Mouse (Mus musculus) forebrain, embryonic 13.5 days (tissue): ENCODE data around the gene Zfp869. TPM values are rescaled to one million over a fixed set of nuclear protein-coding genes. Genes with fewer than 3 reads are reported as not detected.
"Not testable (repeated sequence)": the region's sequence is repeated elsewhere in the genome, so short reads cannot be mapped to it uniquely, and the experiment has no call there.

ENCODE experiments used
- ATAC-seq: fragments of 200-750 bp; cut with Nextera tagmentation; 2 replicates; pipeline ENCODE4 v1.8.0; 2017
- H3K27ac ChIP-seq: fragments of 300-500 bp; sonication (generic); 2 replicates; pipeline ENCODE4 v1.5.1; 2015; ENCODE audit warnings: inconsistent platforms, mild to moderate bottlenecking, moderate library complexity
- H3K27me3 ChIP-seq: fragments of 300-500 bp; sonication (generic); 2 replicates; pipeline ENCODE4 v1.6.1; 2015; ENCODE audit warnings: mild to moderate bottlenecking, inconsistent platforms
- H3K36me3 ChIP-seq: fragments of 300-500 bp; sonication (generic); 2 replicates; pipeline ENCODE4 v1.6.1; 2015; ENCODE audit warnings: mild to moderate bottlenecking, inconsistent platforms; ENCODE audit not compliant: poor library complexity, severe bottlenecking
- H3K4me1 ChIP-seq: fragments of 300-500 bp; sonication (generic); 2 replicates; pipeline ENCODE4 v1.6.1; 2015; ENCODE audit warnings: inconsistent platforms
- H3K4me2 ChIP-seq: fragments of 300-500 bp; sonication (generic); 2 replicates; pipeline ENCODE4 v1.6.1; 2015; ENCODE audit warnings: inconsistent platforms, mild to moderate bottlenecking, moderate library complexity
- H3K4me3 ChIP-seq: fragments of 300-500 bp; sonication (generic); 2 replicates; pipeline ENCODE4 v1.5.1; 2015; ENCODE audit warnings: mild to moderate bottlenecking, inconsistent platforms
- H3K9ac ChIP-seq: fragments of 300-500 bp; sonication (generic); 2 replicates; pipeline ENCODE4 v1.6.1; 2015; ENCODE audit warnings: mild to moderate bottlenecking, inconsistent platforms
- H3K9me3 ChIP-seq: fragments of 300-500 bp; sonication (generic); replicated peaks from 2 replicates; pipeline ENCODE4 v1.6.1; 2016; ENCODE audit warnings: inconsistent platforms
- WGBS: fragments of 180-500 bp; shearing (Covaris S2); methylation state at CpG from one replicate; pipeline ENCODE4 v1.1.7; 2015; 5-methylcytosine and 5-hydroxymethylcytosine counted together
- polyA plus RNA-seq: library from polyadenylated mRNA; unstranded; fragments of >200 nt; fragmentation: Nextera tagmentation; extraction: Ambion mirVana; gene quantifications from 2 replicates; pipeline ENCODE4 v1.2.1, GENCODE M21; 2015

The Zfp869 gene
- 27.9 and 34.9 TPM in 2 replicates for polyA plus RNA-seq

DNA sequence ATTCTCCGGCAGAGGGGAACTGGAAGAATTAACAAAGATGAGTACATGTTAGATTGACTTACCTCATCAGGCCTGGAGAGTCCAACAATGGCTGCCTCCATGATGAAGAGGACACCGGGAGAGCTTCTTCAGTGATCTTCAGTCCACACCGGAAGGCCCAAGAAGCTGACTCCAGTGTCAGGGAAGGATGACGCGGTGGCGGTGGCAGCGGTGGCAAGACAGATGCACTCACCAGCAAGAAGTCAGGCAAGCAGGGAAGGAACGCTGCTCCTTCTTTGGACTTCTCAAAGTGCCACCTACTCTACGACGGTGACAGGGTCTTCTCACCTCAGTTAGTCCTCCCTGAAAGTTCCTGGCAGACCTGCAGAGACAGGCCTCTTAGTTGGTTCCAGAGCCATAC lies at the start of gene Zfp869:
Gene Zfp869, minus strand, starts transcription at position 101 of the 400 bp plus-strand sequence.
- not testable (repeated sequence) for H3K4me3 ChIP-seq, H3K9me3 ChIP-seq, H3K27ac ChIP-seq, ATAC-seq, H3K27me3 ChIP-seq, H3K4me2 ChIP-seq, H3K9ac ChIP-seq
- 98% methylated on average over 10 of the region's 10 CpGs for WGBS
- H3K36me3 ChIP-seq, result peaks cover 64% of the 10 kb centered on the region
- H3K4me1 ChIP-seq, result peaks cover 25% of the 10 kb centered on the region

DNA sequence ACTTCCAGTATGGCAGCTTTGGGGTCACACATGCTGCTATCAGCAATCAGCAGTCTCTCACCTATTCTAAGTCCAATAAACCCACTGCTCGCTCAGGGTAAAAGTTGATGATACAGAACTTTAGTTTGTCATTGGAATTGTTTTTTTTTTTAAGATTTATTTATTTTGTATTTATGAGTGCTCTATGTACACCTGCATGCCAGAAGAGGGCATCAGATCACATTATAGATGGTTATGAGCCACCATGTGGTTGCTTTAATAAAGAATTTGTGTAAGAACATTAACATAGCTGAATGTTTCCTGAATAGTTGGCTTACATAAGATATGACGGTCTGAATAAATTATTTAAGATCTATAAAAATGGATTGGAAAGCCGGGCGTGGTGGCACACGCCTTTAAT lies 47.8 kb upstream of the Zfp869 start:
- H3K36me3 ChIP-seq, result peaks cover 54% of the 10 kb centered on the region
- no peaks in the 10 kb centered on the region for H3K27me3 ChIP-seq
- no peak overlapping the region for H3K4me3 ChIP-seq
- H3K9ac ChIP-seq, result no peak overlapping the region
- H3K9me3 ChIP-seq, result no peaks in the 10 kb centered on the region
- ATAC-seq, result no peak
- 98% methylated on average over 5 of the region's 5 CpGs for WGBS
- no peak overlapping the region for H3K4me2 ChIP-seq
- no peak overlapping the region for H3K27ac ChIP-seq
- H3K4me1 ChIP-seq, result no peaks in the 10 kb centered on the region

DNA sequence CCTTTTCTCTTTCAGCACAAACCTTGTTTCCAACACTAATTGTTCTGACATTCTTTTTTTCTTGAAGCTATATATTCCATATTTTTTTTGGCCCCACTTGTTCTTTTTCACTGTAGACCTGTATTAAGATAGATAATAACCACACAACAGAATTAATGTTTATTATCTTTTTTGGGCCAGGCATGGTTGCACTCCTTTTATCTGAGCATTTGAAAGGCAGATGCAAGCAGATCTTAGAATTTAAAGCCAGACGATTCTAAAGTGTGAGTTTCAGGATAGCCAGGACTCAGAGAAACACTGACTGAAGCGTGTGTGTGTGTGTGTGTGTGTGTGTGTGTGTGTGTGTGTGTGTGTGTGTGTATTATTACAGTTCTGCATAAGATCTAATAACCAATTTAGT lies 41.9 kb upstream of the Zfp869 start:
- 95% methylated on average over 2 of the region's 2 CpGs for WGBS
- no peak for ATAC-seq
- Histone ChIP-seq H3K27me3 (no peaks in the 10 kb centered on the region), H3K4me2 (no peak overlapping the region), H3K4me3 (no peak overlapping the region), H3K9ac (no peak overlapping the region), H3K4me1 (peaks cover 15% of the 10 kb centered on the region), H3K27ac (no peak overlapping the region), H3K9me3 (no peaks in the 10 kb centered on the region), H3K36me3 (peaks cover 21% of the 10 kb centered on the region)

DNA sequence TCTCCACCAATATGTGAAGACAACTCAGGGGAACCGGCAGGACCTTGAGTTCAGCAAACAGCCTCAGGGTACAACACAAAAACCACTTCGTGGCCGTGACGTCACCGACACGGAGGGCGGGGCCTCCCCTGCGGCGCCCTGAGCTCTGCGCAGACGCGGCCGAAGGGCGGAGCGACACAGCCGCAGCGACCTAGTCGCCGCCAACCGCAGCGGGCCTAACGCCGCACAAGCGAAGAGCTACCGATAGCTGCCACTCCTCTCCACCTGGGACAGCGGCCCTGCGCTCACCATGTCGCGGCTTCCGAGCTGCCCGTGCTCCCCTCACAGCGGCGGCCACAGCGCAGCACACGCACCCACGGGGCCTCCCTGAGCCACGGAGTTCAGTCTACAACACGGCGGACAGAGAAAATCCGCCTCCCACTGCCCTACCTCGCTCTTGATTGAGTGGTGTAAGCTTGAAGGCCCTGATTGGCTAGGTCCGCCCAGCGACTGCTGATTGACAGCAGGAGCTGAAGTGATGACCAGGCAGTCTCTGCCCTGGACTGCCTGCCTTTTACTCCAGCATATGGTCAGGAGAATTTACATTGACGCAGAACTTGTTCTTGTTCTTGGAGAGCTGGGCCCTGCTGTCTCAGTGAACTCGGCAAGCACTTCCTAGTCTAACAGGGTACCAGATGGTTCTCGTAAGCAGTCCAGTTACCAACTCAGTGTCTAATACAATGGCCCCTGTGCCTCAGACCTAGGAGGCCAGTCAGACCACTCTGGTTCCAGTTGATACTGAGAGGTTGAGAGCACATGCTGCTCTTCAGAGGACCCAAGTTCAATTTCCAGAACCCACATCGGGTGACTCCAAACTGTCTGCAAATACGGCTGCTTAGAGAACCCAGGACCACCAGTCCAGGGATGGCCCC lies 39.3 kb upstream of the Zfp869 start, which contains the start of gene Zfp963:
Gene Zfp963, minus strand, starts transcription at position 427 of the 911 bp plus-strand sequence.
- peak within 1 kb of the TSS; percentile 99 for H3K27ac ChIP-seq

DNA sequence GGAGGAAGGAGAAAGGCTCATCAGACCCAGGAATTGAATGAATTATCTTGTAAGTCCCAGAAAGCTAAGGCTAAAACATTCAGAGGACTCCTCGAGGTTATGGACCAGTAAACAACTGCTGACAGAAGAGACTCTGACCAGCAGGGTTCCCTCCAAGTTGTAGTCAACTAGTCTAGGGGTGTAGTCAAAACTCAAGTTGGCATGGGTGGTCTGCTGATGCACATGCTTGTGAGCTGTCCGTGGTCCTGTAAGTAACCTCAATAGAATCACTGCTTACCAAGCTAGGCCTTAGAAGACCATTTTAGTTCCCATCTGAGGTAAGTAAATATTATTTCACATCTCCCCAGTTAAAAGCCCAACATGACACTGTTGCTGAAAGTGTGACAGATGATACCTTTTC lies 30.7 kb upstream of the Zfp869 start:
- 80% methylated on average over 2 of the region's 2 CpGs for WGBS
- Histone ChIP-seq H3K9me3 (no peaks in the 10 kb centered on the region), H3K36me3 (peaks cover 23% of the 10 kb centered on the region), H3K9ac (no peak overlapping the region), H3K4me1 (no peaks in the 10 kb centered on the region), H3K4me3 (no peak overlapping the region), H3K27ac (no peak overlapping the region), H3K27me3 (no peaks in the 10 kb centered on the region), H3K4me2 (no peak overlapping the region)
- no peak for ATAC-seq

More for the DNA sequence above, 39.3 kb upstream of the Zfp869 start, which contains the start of gene Zfp963:
- Histone ChIP-seq H3K27me3 (no peaks in the 10 kb centered on the region), H3K36me3 (peaks cover 10% of the 10 kb centered on the region), H3K4me2 (peak within 1 kb of the TSS; percentile 59), H3K4me3 (peak within 1 kb of the TSS; percentile 75), H3K4me1 (peaks cover 15% of the 10 kb centered on the region), H3K9me3 (no peaks in the 10 kb centered on the region), H3K9ac (peak within 1 kb of the TSS; percentile 88)
- ATAC-seq, result peak; percentile 99
- 3% methylated on average over 48 of the region's 48 CpGs for WGBS

DNA sequence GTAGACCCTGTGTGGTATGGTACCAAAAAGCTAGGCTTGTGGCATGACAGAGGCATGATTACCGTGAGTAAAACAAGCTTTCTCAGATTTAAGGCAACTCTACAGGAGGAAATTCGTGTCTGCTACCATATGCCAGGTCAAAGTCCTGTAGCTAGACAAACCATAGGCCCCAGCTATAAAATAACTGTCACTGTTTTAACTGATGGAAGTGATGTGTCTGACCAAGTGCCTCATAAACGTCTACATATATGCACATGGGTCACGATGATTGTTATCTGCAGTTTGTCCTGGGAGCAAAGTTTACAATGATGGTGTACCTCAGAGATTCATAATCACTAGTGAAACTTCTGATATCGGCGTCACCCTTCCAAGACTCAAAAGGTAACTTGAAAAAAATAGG lies 30.2 kb upstream of the Zfp869 start:
- no peak for ATAC-seq
- 86% methylated on average over 6 of the region's 6 CpGs for WGBS
- H3K36me3 ChIP-seq, result peaks cover 23% of the 10 kb centered on the region
- H3K27ac ChIP-seq, result no peak overlapping the region
- no peaks in the 10 kb centered on the region for H3K4me1 ChIP-seq
- H3K4me2 ChIP-seq, result no peak overlapping the region
- H3K9ac ChIP-seq, result no peak overlapping the region
- no peaks in the 10 kb centered on the region for H3K27me3 ChIP-seq
- H3K4me3 ChIP-seq, result no peak overlapping the region
- no peaks in the 10 kb centered on the region for H3K9me3 ChIP-seq

DNA sequence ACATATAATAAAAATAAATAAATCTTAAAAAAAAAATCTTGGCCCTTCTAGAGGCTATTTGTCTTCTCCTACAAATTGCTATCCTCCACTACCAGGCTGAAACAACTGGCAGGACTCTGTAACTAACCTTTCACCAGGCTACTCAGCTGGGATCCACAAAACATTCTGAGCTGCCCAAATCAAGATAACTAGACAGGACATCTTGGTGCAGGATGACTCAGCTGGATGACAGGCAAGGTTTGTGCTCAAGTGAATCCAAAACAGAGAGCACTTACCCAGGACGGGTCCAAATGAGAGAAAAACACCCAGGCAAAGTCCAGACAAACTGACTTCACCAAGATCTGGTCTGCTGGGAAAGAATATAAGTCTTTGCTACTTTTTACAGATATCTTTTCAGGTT lies 25.0 kb upstream of the Zfp869 start:
- H3K27me3 ChIP-seq, result no peaks in the 10 kb centered on the region
- no peak for ATAC-seq
- H3K9ac ChIP-seq, result no peak overlapping the region
- no peak overlapping the region for H3K4me2 ChIP-seq
- no peak overlapping the region for H3K4me3 ChIP-seq
- no peaks in the 10 kb centered on the region for H3K36me3 ChIP-seq
- 77% methylated on average over 1 of the region's 1 CpGs for WGBS
- H3K4me1 ChIP-seq, result no peaks in the 10 kb centered on the region
- H3K27ac ChIP-seq, result no peak overlapping the region
- H3K9me3 ChIP-seq, result no peaks in the 10 kb centered on the region

DNA sequence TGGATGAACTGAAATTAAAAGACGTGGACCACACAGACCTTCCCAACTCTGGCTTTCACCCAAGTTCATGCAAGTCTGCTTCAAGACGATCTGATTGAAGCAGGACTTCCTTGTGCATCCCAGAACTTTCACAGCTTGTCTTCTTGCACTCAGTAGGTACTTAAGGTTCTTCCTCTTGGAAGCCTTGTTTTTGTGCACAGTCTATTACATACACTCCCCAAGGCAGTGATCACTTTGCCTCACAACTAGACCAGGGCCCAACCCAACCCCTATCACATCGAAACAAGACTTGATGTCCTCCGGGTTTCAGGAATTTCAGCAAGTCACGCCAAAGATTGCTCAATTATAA lies 6.7 kb upstream of the Zfp869 start:
- Histone ChIP-seq H3K9ac (no peak overlapping the region), H3K4me2 (peak overlapping the region; percentile 50), H3K4me3 (peak overlapping the region; percentile 89), H3K36me3 (peaks cover 9% of the 10 kb centered on the region; the same call in 1 of the 2 replicates), H3K9me3 (no peaks in the 10 kb centered on the region), H3K27me3 (no peaks in the 10 kb centered on the region), H3K4me1 (peaks cover 28% of the 10 kb centered on the region), H3K27ac (no peak overlapping the region; the same call in 1 of the 2 replicates)
- 44% methylated on average over 5 of the region's 5 CpGs for whole genome bisulfite sequencing
- ATAC-seq, result no peak; the same call in 1 of the 2 replicates

DNA sequence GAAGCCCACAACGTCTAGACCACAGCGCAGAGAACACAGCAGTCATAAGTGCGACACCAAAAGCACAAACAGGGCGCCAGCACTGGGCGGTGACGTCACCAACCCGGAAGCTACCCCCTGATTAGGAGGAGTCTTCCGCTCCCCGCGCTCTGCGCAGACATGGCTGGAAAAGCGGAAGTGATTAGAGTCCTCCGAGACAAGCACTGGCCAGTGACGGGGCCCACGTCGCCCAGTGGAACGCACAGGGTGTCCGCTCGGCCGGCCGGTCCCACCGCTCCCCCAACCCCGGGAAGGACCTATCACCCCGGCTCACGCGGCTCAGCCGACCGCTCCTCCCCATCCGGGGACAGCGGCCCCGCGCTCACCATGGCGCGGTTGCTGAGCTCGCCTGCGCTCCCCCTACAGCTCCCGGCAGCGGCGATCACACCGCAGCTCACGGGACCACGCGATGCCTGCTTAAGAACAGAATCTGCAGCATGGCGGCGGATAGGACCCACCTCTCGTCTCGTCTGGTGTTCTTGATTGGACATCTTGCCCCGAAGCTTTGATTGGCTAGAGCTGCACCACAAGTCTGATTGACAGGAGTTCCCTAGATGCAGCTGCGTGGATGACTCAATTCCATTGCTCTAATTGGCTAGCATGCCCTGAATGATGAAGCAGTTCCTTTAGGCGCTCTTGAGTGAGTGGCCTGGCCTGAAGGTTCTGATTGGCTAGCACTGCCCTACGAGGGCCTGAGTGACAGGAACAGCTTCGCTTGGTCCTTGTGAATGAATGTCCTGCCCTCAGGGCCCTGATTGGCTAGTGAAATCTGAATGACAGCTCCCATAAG lies 6.1 kb upstream of the Zfp869 start:
- peak overlapping the region; percentile 97 for H3K9ac ChIP-seq
- under 1% methylated on average over 52 of the region's 52 CpGs for WGBS
- peak overlapping the region; percentile 89 for H3K4me3 ChIP-seq
- no peaks in the 10 kb centered on the region for H3K9me3 ChIP-seq
- H3K27me3 ChIP-seq, result no peaks in the 10 kb centered on the region
- ATAC-seq, result peak; percentile 99
- peak overlapping the region; percentile 100 for H3K27ac ChIP-seq
- H3K4me2 ChIP-seq, result peak overlapping the region; percentile 56
- peaks cover 28% of the 10 kb centered on the region for H3K4me1 ChIP-seq
- peaks cover 14% of the 10 kb centered on the region; the same call in 1 of the 2 replicates for H3K36me3 ChIP-seq

DNA sequence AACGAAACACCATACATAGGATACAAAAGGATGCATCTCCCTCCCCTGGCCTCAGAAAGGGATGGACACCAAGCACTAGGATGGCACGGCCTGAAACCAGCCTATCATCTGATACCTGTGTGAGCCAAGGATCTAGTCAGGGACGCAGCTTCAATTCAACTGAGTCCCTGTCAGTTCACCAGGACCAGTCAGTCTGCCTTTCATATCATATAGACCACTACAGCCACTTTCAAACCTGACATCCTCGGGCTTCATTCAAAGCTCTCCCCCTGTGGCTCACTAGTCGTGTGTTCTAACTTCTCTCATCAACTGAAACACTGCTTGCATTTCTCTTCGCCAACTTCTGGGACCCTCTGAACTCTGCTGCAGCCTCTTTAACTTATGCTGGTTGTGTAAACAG lies 4.8 kb upstream of the Zfp869 start:
- ATAC-seq, result no peak
- Histone ChIP-seq H3K27me3 (no peaks in the 10 kb centered on the region), H3K9ac (peak overlapping the region; percentile 23), H3K4me1 (peaks cover 28% of the 10 kb centered on the region), H3K4me3 (peak overlapping the region; percentile 89), H3K36me3 (peaks cover 18% of the 10 kb centered on the region; the same call in 1 of the 2 replicates), H3K9me3 (no peaks in the 10 kb centered on the region), H3K4me2 (peak overlapping the region; percentile 56), H3K27ac (no peak overlapping the region)
- 87% methylated on average over 6 of the region's 6 CpGs for WGBS

DNA sequence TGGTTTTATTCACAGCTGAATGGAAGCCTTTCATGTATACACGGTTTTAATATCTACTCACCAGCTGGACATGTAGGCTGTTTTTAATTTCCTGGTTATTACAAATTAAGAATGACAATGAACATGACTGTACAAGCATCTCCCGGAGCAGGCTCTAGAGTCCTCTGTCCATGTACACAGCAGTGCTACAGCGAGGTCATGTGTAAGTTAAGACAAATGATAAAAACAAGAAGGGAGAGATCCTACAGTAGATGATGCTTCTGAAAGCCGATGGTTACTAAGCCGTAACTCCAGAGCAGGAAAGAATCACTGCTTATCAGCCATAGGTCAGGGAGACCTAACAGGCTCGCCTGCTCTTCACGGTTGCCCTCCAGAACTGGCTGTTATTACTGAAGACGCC lies 3.0 kb upstream of the Zfp869 start:
- Histone ChIP-seq H3K27ac (no peak overlapping the region), H3K27me3 (no peaks in the 10 kb centered on the region), H3K4me3 (no peak overlapping the region), H3K4me2 (no peak overlapping the region), H3K9me3 (no peaks in the 10 kb centered on the region), H3K9ac (no peak overlapping the region), H3K36me3 (peaks cover 35% of the 10 kb centered on the region), H3K4me1 (peaks cover 28% of the 10 kb centered on the region)
- ATAC-seq, result no peak
- 91% methylated on average over 8 of the region's 8 CpGs for WGBS

DNA sequence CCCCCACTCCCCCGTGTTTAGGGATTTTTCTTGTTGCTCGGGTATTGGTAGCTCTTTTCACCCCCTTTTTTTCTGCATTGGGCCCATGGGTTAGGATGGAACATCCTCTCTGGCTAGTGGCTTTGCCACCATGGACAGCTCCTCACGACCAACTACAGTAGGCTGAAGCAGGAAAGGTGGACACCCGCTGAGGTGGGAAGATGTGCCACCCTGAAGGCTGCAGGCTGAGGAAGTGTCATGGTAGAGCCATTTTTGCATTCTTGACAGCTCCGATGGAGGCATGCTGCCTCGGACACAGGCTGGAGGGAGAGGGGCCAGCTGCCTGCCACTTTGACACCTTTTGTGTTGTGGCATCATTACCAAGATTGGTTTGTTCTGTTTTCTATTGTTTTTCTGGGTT lies 8.7 kb downstream of the Zfp869 start:
- Histone ChIP-seq H3K36me3 (peaks cover 50% of the 10 kb centered on the region), H3K4me3 (no peak overlapping the region), H3K27ac (no peak overlapping the region), H3K27me3 (no peaks in the 10 kb centered on the region), H3K9ac (no peak overlapping the region), H3K4me2 (no peak overlapping the region), H3K9me3 (no peaks in the 10 kb centered on the region; the same call in 1 of the 2 replicates), H3K4me1 (no peaks in the 10 kb centered on the region)
- 77% methylated on average over 5 of the region's 6 CpGs for WGBS
- ATAC-seq, result no peak
